Mouse (Mus musculus) bone marrow, adult 2 months (tissue): ENCODE results near the gene Ppp2r5b.

Experiments
- CTCF ChIP-seq: fragments of 200-500 bp; IDR thresholded peaks from 2 replicates; pipeline ENCODE4 v1.5.1; 2011; ENCODE audit warnings: low read length, control low read depth; ENCODE audit not compliant: control insufficient read depth, insufficient read depth
- POLR2A ChIP-seq: fragments of 200-500 bp; IDR thresholded peaks from 2 replicates; pipeline ENCODE4 v1.6.1; 2011; ENCODE audit warnings: low read depth, mild to moderate bottlenecking, control low read depth, low read length, borderline replicate concordance; ENCODE audit not compliant: control insufficient read depth

DNA sequence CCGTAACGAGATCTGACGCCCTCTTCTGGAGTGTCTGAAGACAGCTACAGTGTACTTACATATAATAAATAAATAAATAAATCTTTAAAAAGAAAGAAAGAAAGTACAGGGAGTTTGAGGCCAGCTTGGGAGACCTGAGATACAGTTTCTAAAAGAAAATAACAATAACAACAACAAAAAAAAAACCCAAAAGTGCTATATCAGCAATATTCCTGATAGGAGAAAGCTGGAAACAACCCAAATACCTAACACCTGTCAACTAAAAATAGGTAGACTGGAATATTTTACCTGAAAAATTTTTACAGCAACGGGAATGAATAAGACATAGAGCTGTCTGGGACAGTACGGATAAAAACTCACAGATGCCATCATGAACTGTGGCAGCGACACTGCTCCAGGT, 56.9 kb downstream of the Ppp2r5b start:
- TF ChIP-seq CTCF (no peak), POLR2A (no peak)
